Mouse (Mus musculus) midbrain, embryonic 16.5 days (tissue): ENCODE measurements around the gene Sgcd. TPM values are rescaled to one million over a fixed set of nuclear protein-coding genes. Genes with fewer than 3 reads are reported as not detected.

Experiments used
- ATAC-seq: fragments of 200-750 bp; cut with Nextera tagmentation; 2 replicates; pipeline ENCODE4 v1.8.0; 2017; ENCODE audit warnings: moderate TSS enrichment
- H3K27ac ChIP-seq: fragments of 300-500 bp; sonication (generic); 2 replicates; pipeline ENCODE4 v1.5.1; 2014; ENCODE audit warnings: mild to moderate bottlenecking, low read length, mixed read lengths
- H3K27me3 ChIP-seq: fragments of 300-500 bp; sonication (generic); 2 replicates; pipeline ENCODE4 v1.6.1; 2014; ENCODE audit warnings: low read depth, low read length, mixed read lengths; ENCODE audit not compliant: control insufficient read depth, insufficient read depth
- H3K36me3 ChIP-seq: fragments of 300-500 bp; sonication (generic); 2 replicates; pipeline ENCODE4 v1.6.1; 2014; ENCODE audit warnings: mild to moderate bottlenecking, low read length, moderate library complexity, mixed read lengths; ENCODE audit not compliant: control insufficient read depth, insufficient read depth
- H3K4me1 ChIP-seq: fragments of 300-500 bp; sonication (generic); 2 replicates; pipeline ENCODE4 v1.6.1; 2014; ENCODE audit warnings: mild to moderate bottlenecking, low read length, mixed read lengths; ENCODE audit not compliant: control insufficient read depth, insufficient read depth
- H3K4me2 ChIP-seq: fragments of 300-500 bp; sonication (generic); 2 replicates; pipeline ENCODE4 v1.6.1; 2014; ENCODE audit warnings: mild to moderate bottlenecking, low read length, mixed read lengths
- H3K4me3 ChIP-seq: fragments of 300-500 bp; sonication (generic); 2 replicates; pipeline ENCODE4 v1.5.1; 2014; ENCODE audit warnings: low read depth, mild to moderate bottlenecking, low read length, moderate library complexity, mixed read lengths
- H3K9ac ChIP-seq: fragments of 300-500 bp; sonication (generic); 2 replicates; pipeline ENCODE4 v1.6.1; 2014; ENCODE audit warnings: low read depth, low read length, mixed read lengths
- H3K9me3 ChIP-seq: fragments of 300-500 bp; sonication (generic); replicated peaks from 2 replicates; pipeline ENCODE4 v1.6.1; 2014; ENCODE audit warnings: mild to moderate bottlenecking, low read length, mixed read lengths; ENCODE audit not compliant: control insufficient read depth, poor library complexity, severe bottlenecking
- WGBS: fragments of 180-500 bp; shearing (Covaris S2); extraction: QIAGEN DNeasy Blood & Tissue Kit; methylation state at CpG from one replicate; pipeline ENCODE4 v1.1.7; 2014; 5-methylcytosine and 5-hydroxymethylcytosine counted together
- polyA plus RNA-seq: library from polyadenylated mRNA; unstranded; fragments of >200 nt; fragmentation: Nextera tagmentation; extraction: Ambion mirVana; gene quantifications from 2 replicates; pipeline ENCODE4 v1.2.1, GENCODE M21; 2015

The Sgcd gene
- polyA plus RNA-seq, 1 experiment from 2014 or later: 5.6 TPM

GRCm38 (mm10) chr11:47130432-47130831 lies 858.3 kb downstream of the Sgcd start:
- Histone ChIP-seq H3K4me3 (no peak overlapping the region), H3K36me3 (no peaks in the 10 kb centered on the region), H3K9ac (no peak overlapping the region), H3K27me3 (no peaks in the 10 kb centered on the region), H3K4me2 (no peak overlapping the region), H3K27ac (no peak overlapping the region), H3K9me3 (no peaks in the 10 kb centered on the region), H3K4me1 (peaks cover 2% of the 10 kb centered on the region; the same call in 1 of the 2 replicates)
- WGBS: 79% methylated on average over 3 of the region's 3 CpGs
- ATAC-seq: no peak

- Histone ChIP-seq H3K4me1 (peaks cover 2% of the 10 kb centered on the region; the same call in 1 of the 2 replicates), H3K4me3 (no peak overlapping the region), H3K4me2 (no peak overlapping the region), H3K9me3 (no peaks in the 10 kb centered on the region), H3K27ac (no peak overlapping the region), H3K27me3 (no peaks in the 10 kb centered on the region), H3K9ac (no peak overlapping the region), H3K36me3 (no peaks in the 10 kb centered on the region)
- no peak for ATAC-seq
- 77% methylated on average over 7 of the region's 7 CpGs for WGBS
These were observed 858.8 kb downstream of the Sgcd start for GRCm38 (mm10) chr11:47129992-47130391.

DNA sequence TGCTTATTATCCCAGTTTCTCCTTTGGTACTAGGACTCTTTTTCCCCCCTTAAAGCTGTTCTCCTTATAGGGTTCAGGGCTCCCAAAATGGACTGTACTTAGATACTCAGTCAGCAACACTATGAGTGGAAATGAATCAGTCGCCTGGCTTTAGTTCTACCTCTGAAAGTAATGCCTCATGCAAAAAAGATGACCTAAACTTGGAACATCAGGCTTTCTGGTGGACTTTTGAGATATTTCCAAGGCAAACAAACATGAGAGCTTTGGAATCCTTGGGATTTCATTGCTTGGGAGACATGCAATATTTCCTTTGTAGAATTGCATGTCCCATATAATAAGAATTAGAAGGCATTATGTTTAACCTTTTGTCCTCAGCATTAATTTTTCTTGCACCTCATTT lies 859.6 kb downstream of the Sgcd start:
- Histone ChIP-seq H3K9me3 (no peaks in the 10 kb centered on the region), H3K9ac (no peak overlapping the region), H3K4me2 (no peak overlapping the region), H3K36me3 (no peaks in the 10 kb centered on the region), H3K27me3 (no peaks in the 10 kb centered on the region), H3K4me1 (peaks cover 2% of the 10 kb centered on the region; the same call in 1 of the 2 replicates), H3K27ac (no peak overlapping the region), H3K4me3 (no peak overlapping the region)
- 91% methylated on average over 1 of the region's 1 CpGs for whole genome bisulfite sequencing
- no peak for ATAC-seq

GRCm38 (mm10) chr11:47128331-47128730 lies 860.4 kb downstream of the Sgcd start:
- Histone ChIP-seq H3K9ac (no peak overlapping the region), H3K9me3 (no peaks in the 10 kb centered on the region), H3K36me3 (no peaks in the 10 kb centered on the region), H3K4me3 (no peak overlapping the region), H3K27me3 (no peaks in the 10 kb centered on the region), H3K4me2 (no peak overlapping the region), H3K4me1 (peaks cover 2% of the 10 kb centered on the region; the same call in 1 of the 2 replicates), H3K27ac (no peak overlapping the region)
- ATAC-seq: no peak
- 77% methylated on average over 3 of the region's 3 CpGs for WGBS

GRCm38 (mm10) chr11:47120874-47121273 lies 867.9 kb downstream of the Sgcd start:
- no peak overlapping the region for H3K4me2 ChIP-seq
- no peaks in the 10 kb centered on the region for H3K27me3 ChIP-seq
- peaks cover 2% of the 10 kb centered on the region; the same call in 1 of the 2 replicates for H3K4me1 ChIP-seq
- WGBS: 89% methylated on average over 1 of the region's 1 CpGs
- no peak for ATAC-seq
- H3K27ac ChIP-seq: no peak overlapping the region
- no peak overlapping the region for H3K4me3 ChIP-seq
- H3K36me3 ChIP-seq: no peaks in the 10 kb centered on the region
- no peak overlapping the region for H3K9ac ChIP-seq
- no peaks in the 10 kb centered on the region for H3K9me3 ChIP-seq

DNA sequence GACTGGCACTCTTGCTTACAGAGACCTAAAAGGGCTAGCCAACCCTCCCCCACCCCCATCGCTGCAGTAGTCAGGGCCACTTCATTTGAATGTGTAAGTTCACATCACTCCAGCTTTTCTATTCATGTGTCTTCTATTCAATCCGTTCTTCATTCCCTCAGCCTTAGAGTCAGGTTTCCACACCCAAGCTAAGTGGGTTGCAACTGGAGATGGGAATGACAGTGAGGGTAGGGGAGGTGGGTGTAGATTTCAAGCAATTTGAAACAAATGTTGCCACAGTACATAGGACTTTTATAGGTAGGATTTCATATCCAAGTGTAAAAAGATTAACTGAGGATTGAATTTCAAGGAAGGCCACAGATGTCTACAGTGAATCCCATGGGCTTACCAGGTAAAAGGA lies 870.9 kb downstream of the Sgcd start:
- no peak for ATAC-seq
- 26% methylated on average over 2 of the region's 2 CpGs for WGBS
- H3K36me3 ChIP-seq: no peaks in the 10 kb centered on the region

GRCm38 (mm10) chr11:47114366-47114765 lies 874.4 kb downstream of the Sgcd start:
- Histone ChIP-seq H3K4me3 (no peak overlapping the region), H3K27ac (no peak overlapping the region), H3K9ac (no peak overlapping the region), H3K4me2 (no peak overlapping the region), H3K4me1 (no peaks in the 10 kb centered on the region), H3K36me3 (no peaks in the 10 kb centered on the region), H3K27me3 (no peaks in the 10 kb centered on the region), H3K9me3 (no peaks in the 10 kb centered on the region)
- ATAC-seq: no peak
- 91% methylated on average over 4 of the region's 4 CpGs for WGBS

More for the DNA sequence above, 870.9 kb downstream of the Sgcd start:
- H3K9ac ChIP-seq: no peak overlapping the region
- no peaks in the 10 kb centered on the region for H3K4me1 ChIP-seq
- H3K4me3 ChIP-seq: no peak overlapping the region
- H3K9me3 ChIP-seq: no peaks in the 10 kb centered on the region
- H3K4me2 ChIP-seq: no peak overlapping the region
- no peaks in the 10 kb centered on the region for H3K27me3 ChIP-seq
- H3K27ac ChIP-seq: no peak overlapping the region

DNA sequence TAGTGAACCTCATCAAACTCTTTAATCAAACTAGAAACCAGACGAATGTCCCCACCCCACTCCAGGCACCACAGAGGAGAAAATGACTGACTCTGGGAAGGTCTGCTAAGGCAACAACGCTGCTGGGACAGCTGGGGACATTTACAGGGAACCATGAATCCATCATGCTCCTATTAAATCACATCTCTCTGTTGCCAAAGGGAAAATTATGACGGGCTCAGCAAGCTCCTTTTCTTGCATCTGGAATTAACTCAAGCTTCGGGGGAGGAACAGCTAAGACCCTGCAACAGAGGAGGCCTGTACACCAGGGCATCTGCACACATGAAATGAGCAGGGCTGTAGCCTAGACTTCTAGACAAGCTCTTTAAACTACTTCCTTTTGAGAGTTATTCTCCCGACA lies 875.7 kb downstream of the Sgcd start:
- Histone ChIP-seq H3K36me3 (no peaks in the 10 kb centered on the region), H3K9ac (no peak overlapping the region), H3K4me2 (no peak overlapping the region), H3K27me3 (no peaks in the 10 kb centered on the region), H3K4me1 (no peaks in the 10 kb centered on the region), H3K27ac (no peak overlapping the region), H3K9me3 (no peaks in the 10 kb centered on the region), H3K4me3 (no peak overlapping the region)
- no peak for ATAC-seq
- 63% methylated on average over 5 of the region's 5 CpGs for WGBS

- no peak overlapping the region for H3K27ac ChIP-seq
- no peaks in the 10 kb centered on the region for H3K27me3 ChIP-seq
- no peak overlapping the region for H3K9ac ChIP-seq
- no peak overlapping the region for H3K4me2 ChIP-seq
- no peak overlapping the region for H3K4me3 ChIP-seq
- no peaks in the 10 kb centered on the region for H3K4me1 ChIP-seq
- H3K9me3 ChIP-seq: no peaks in the 10 kb centered on the region
- ATAC-seq: no peak
- H3K36me3 ChIP-seq: no peaks in the 10 kb centered on the region
These were observed 878.5 kb downstream of the Sgcd start for GRCm38 (mm10) chr11:47110314-47110713.
